Mouse (Mus musculus): Measurements from ENCODE around the gene Rhox2b. TPM values are rescaled to one million over a fixed set of nuclear protein-coding genes. Genes with fewer than 3 reads are reported as not detected.
"Not testable (repeated sequence)": the region's sequence is repeated elsewhere in the genome, so short reads cannot be mapped to it uniquely, and the experiment has no call there.

Gene Rhox2b
- total RNA-seq (2021): not detected

DNA sequence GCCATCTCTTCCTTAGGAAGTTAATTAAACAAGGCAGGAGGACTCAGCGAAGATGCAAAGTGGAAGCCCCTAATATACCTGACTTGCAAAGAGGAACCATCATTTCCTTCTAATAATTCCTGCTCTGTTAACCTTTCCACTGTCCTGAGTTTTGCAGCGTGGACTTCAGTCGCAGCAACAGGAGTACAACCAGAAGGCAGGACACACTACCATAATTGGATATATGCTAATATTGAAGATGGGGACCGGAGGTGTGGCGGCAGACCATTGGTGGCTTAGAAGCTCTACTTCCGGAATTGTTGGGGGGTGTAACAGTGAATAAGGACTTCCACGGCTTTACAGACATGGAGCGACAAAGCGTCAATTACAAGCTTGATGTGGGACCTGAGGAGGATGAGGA is at the start of gene Rhox2b:
Gene Rhox2b, plus strand, starts transcription at position 301 of the 400 bp plus-strand sequence.
- intact Hi-C loops (cut with DNase I): not testable (repeated sequence)

DNA sequence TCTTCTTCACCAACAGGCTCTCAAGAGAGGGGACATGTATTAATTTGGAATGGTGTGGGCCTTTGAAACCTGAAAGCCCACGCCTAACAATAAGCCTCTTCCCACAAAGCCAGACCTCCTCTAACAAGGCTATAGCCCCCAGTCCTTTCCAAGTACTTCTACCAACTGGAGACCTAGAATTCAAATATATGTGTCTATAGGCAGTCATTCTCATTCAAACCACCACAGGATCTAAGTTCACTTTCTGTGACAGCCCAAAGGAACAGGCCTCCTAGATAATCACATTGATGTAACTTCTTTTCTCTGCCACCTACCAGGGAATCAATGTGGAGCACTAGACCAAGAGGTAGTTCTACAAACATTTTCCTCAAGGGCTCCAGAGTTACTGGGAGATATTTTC is 32.1 kb upstream of the Rhox2b start, which contains the start of gene Rhox3a2:
Gene Rhox3a2, plus strand, starts transcription at position 301 of the 400 bp plus-strand sequence.
- intact Hi-C loops (cut with DNase I); DNase-seq (ENCODE audit: extremely low spot score in 1 of 2, low spot score in 2 of 2): not testable (repeated sequence)

More for the DNA sequence above, at the start of gene Rhox2b:
- DNase-seq (ENCODE audit: extremely low spot score in 1 of 2, low spot score in 2 of 2): not testable (repeated sequence)

DNA sequence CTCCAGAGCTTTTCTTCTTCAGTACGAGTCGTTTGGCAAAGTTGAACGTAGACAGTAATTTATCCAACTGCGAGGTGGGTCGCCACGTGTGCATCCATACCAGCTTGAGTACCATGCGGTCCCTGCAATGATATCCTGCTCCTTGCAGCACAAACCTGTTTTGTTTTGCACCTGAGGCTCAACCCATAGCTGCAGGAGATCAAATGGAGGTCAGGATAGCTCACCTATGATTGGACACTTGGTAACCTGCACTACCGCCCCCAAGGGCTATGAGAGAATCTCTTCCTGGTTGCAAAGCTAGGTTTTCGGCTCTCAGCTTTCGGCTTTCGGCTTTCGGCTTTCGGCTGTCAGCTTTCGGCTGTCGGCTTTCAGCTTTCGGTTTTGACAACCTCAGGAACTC is 21.3 kb upstream of the Rhox2b start, which contains the start of gene Rhox4a2:
Gene Rhox4a2, plus strand, starts transcription at position 301 of the 400 bp plus-strand sequence.
- DNase-seq (ENCODE audit: extremely low spot score in 1 of 2, low spot score in 2 of 2); intact Hi-C loops (cut with DNase I): not testable (repeated sequence)

DNA sequence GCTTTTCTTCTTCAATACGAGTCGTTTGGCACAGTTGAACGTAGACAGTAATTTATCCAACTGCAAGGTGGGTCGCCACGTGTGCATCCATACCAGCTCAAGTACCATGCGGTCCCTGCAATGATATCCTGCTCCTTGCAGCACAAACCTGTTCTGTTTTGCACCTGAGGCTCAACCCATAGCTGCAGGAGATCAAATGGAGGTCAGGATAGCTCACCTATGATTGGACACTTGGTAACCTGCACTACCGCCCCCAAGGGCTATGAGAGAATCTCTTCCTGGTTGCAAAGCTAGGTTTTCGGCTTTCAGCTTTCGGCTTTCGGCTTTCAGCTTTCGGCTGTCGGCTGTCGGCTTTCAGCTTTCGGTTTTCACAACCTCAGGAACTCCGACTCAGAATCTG is 20.3 kb downstream of the Rhox2b start, which contains the start of gene Rhox4b:
Gene Rhox4b, plus strand, starts transcription at position 301 of the 400 bp plus-strand sequence.
- intact Hi-C loops (cut with DNase I); DNase-seq (ENCODE audit: extremely low spot score in 1 of 2, low spot score in 2 of 2): not testable (repeated sequence)

DNA sequence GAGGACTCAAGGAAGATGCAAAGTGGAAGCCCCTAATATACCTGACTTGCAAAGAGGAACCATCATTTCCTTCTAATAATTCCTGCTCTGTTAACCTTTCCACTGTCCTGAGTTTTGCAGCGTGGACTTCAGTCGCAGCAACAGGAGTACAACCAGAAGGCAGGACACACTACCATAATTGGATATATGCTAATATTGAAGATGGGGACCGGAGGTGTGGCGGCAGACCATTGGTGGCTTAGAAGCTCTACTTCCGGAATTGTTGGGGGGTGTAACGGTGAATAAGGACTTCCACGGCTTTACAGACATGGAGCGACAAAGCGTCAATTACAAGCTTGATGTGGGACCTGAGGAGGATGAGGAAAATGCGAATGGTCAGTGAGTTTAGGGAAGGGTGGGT is 41.5 kb downstream of the Rhox2b start, which contains the start of gene Rhox2c:
Gene Rhox2c, plus strand, starts transcription at position 301 of the 400 bp plus-strand sequence.
- intact Hi-C loops (cut with DNase I); DNase-seq (ENCODE audit: extremely low spot score in 1 of 2, low spot score in 2 of 2): not testable (repeated sequence)

DNA sequence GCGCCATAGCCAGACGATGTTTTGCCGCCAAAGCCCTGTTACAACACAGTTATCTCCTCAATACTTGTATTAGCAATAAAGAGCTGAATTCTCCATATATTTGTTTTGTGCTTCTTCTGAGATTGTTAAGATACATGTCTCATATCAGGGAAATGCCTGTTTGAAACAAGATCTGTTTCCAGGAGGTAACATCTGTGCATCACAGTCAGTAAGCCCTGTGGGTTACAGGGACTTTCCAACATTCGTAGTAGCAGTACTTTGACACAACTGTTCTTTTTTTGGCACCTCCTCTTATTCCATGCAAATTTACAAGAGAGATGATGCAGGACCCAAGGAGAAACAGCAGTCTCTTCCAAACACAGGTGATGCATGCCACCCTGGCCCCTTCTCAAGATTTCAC is 46.4 kb downstream of the Rhox2b start, which contains the start of gene Rhox3c:
Gene Rhox3c, plus strand, starts transcription at position 301 of the 400 bp plus-strand sequence.
- intact Hi-C loops (cut with DNase I); DNase-seq (ENCODE audit: extremely low spot score in 1 of 2, low spot score in 2 of 2): not testable (repeated sequence)

Other genes starting within 250 kb of the Rhox2b start
- gene Akap14, start 243.2 kb upstream of the Rhox2b start, total RNA-seq (2021): not detected
- 100 to 1,000 TPM; 225 to 235 TPM for gene Ndufa1, start 220.9 kb upstream of the Rhox2b start, total RNA-seq (2021)
- 1 to 10 TPM; 8.2 to 8.4 TPM for gene Rnf113a1, start 220.8 kb upstream of the Rhox2b start, total RNA-seq (2021)
- not detected for gene Gm9, start 201.0 kb upstream of the Rhox2b start, total RNA-seq (2021)
- gene Rhox1, start 189.8 kb upstream of the Rhox2b start, total RNA-seq (2021): not detected
- gene Rhox2a, start 167.1 kb upstream of the Rhox2b start, total RNA-seq (2021): not detected
- not detected for gene Rhox3a, start 162.1 kb upstream of the Rhox2b start, total RNA-seq (2021)
- not detected for gene Rhox4a, start 146.7 kb upstream of the Rhox2b start, total RNA-seq (2021)
- not detected for gene Rhox3a2, start 32.0 kb upstream of the Rhox2b start, total RNA-seq (2021)
- not detected for gene Rhox4a2, start 21.2 kb upstream of the Rhox2b start, total RNA-seq (2021)
- gene Rhox4b, start 20.4 kb downstream of the Rhox2b start, total RNA-seq (2021): not detected
- not detected for gene Rhox2c, start 41.6 kb downstream of the Rhox2b start, total RNA-seq (2021)
- gene Rhox3c, start 46.5 kb downstream of the Rhox2b start, total RNA-seq (2021): not detected
- gene Rhox4c, start 68.3 kb downstream of the Rhox2b start, total RNA-seq (2021): not detected
- gene Rhox2d, start 81.4 kb downstream of the Rhox2b start, total RNA-seq (2021): not detected
- not detected for gene Rhox4d, start 102.3 kb downstream of the Rhox2b start, total RNA-seq (2021)
- gene Rhox2e, start 118.4 kb downstream of the Rhox2b start, total RNA-seq (2021): not detected
- gene Rhox3e, start 130.0 kb downstream of the Rhox2b start, total RNA-seq (2021): not detected
- not detected for gene Rhox4e, start 145.3 kb downstream of the Rhox2b start, total RNA-seq (2021)
- gene Rhox2f, start 159.3 kb downstream of the Rhox2b start, total RNA-seq (2021): not detected
- gene Rhox3f, start 168.9 kb downstream of the Rhox2b start, total RNA-seq (2021): not detected
- gene Rhox4f, start 195.6 kb downstream of the Rhox2b start, total RNA-seq (2021): not detected
- not detected for gene Rhox3g, start 216.5 kb downstream of the Rhox2b start, total RNA-seq (2021)
- gene Rhox2g, start 231.4 kb downstream of the Rhox2b start, total RNA-seq (2021): not detected
- not detected for gene Rhox4g, start 239.3 kb downstream of the Rhox2b start, total RNA-seq (2021)